Mouse (Mus musculus): ENCODE data around the gene Fam69b.

- TF ChIP-seq CTCF (IDR thresholded peaks at IDR 0.05; ENCODE audit: borderline replicate concordance, extremely low read depth, insufficient read depth, insufficient read length) (peak; percentile 83), POLR2A (IDR thresholded peaks at IDR 0.05; ENCODE audit: borderline replicate concordance, extremely low read depth, insufficient read depth, insufficient read length, poor library complexity, severe bottlenecking) (no peak)
Observed at GRCm38 (mm10) chr2:26586294-26587043, 41.8 kb upstream of the Fam69b start, which contains the start of gene Gm20532.
